Mouse (Mus musculus): ENCODE data around the gene Rin1.
A peak's percentile ranks its signal among the peaks of the same experiment; 100 is the strongest.
"Not testable (repeated sequence)": the region's sequence is repeated elsewhere in the genome, so short reads cannot be mapped to it uniquely, and the experiment has no call there.

The Rin1 gene

DNA sequence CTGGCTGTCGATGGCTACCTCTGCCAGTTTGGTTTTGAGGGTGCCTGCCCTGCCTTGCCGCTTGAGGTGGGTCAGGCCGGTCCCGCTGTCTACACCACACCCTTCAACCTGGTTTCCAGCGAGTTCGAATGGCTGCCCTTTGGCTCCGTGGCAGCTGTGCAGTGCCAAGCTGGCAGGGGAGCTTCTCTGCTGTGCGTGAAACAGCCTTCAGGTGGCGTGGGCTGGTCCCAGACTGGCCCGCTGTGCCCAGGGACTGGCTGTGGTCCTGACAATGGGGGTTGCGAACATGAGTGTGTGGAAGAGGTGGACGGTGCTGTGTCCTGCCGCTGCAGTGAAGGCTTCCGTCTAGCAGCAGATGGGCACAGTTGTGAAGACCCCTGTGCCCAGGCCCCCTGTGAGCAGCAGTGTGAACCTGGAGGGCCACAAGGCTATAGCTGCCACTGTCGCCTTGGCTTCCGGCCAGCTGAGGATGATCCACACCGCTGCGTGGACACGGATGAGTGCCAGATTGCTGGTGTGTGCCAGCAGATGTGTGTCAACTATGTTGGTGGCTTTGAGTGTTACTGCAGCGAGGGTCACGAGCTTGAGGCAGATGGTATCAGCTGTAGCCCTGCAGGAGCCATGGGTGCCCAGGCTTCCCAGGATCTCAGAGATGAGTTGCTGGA lies 18.4 kb downstream of the Rin1 start:
- DNase-seq (ENCODE audit: low spot score) = no peak

- no peak for DNase-seq (ENCODE audit: low spot score)
These were observed 19.2 kb downstream of the Rin1 start for GRCm38 (mm10) chr19:5069486-5069885.

- DNase-seq (ENCODE audit: low spot score) = no peak
These were observed 19.7 kb downstream of the Rin1 start for GRCm38 (mm10) chr19:5069978-5070377.

DNA sequence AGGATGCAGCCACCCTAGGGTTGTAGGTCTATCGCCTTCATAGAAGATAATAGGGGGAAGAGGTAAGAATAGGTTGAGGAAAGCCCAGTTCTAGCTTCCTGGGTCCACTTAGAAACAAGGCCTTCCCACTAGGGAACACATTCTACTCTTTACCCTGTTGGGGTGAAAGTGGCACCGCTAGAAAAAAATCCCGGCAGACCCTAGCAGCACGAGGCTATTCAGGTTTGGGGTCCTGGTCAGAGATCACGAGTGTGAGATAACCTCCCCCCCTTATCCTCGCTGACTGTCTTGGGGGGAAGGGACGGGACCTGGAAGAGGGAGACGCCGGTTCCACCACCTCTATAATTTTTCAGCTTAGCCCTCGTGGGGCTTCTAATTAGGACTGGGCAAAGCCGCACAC lies 20.8 kb downstream of the Rin1 start:
- DNase-seq (ENCODE audit: low spot score) = no peak

GRCm38 (mm10) chr19:5071545-5072369 lies 21.5 kb downstream of the Rin1 start:
- DNase-seq (ENCODE audit: low spot score) = peak; percentile 68

DNA sequence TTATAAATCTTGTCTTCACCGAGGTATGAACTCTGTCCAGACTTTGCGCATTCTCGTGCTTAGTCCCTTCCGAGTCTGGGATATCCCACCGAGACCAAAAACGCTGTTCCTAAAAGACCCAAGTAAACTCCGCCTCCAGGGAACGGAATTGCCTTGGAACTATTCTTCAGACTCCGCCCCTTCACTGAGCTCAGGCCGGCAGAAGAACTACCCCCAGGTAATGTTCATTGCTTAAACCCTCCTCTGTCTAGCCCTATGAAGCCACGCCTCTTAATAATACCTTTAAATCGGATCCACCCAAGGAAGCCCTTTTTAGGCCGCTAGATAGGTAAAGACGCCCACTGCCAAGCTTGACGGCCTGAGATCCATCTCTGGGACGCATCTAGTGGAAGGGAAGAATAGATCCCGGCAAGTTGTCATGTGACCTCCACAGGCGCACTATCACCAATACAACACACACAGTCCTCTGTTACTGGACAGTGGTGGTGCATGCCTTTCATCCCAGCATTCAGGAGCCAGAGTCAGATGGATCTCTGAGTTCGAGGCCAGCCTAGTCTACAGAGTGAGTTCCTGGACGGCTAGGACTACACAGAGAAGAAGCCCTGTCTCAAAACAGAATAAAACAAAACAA lies 22.2 kb downstream of the Rin1 start:
- no peak for DNase-seq (ENCODE audit: low spot score)

DNA sequence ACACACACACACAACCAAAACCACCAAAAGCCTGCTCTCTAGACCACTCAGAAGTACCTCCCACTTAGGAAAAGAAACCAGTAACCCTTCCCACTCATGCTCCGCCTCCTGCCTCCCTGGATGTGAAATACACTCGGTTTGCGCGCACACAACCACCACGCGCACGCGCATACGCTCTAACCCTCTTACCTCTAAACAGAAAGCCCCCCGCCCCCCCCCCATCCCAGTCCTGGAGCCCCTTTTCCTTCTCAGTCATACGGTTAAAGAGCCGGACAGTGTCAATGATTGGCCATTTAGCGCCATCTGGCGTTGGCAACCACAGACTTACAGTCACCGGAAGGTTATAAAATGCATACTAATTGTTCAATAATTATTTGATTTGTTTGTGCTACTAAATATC lies 22.7 kb downstream of the Rin1 start:
- DNase-seq (ENCODE audit: low spot score) = no peak

- no peak for DNase-seq (ENCODE audit: low spot score)
These were observed 23.2 kb downstream of the Rin1 start for GRCm38 (mm10) chr19:5073518-5073917.

DNA sequence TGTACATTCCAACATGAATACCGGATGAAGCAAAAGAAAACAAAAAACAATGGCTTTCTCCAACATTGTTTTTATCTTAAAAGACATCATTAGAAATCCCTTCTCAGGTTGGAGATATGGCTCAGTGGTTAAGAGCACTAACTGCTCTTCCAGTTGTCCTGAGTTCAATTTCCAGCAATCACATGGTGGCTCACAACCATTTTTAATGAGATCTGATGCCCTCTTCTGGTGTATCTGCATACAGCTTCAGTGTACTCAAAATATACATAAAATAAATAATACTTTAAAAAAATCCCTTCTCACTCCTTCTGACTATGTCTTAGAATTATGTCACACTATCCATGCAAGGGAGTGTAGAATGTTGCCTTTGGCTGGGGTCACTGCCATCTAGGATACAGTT lies 29.0 kb downstream of the Rin1 start:
- DNase-seq (ENCODE audit: low spot score) = no peak

DNA sequence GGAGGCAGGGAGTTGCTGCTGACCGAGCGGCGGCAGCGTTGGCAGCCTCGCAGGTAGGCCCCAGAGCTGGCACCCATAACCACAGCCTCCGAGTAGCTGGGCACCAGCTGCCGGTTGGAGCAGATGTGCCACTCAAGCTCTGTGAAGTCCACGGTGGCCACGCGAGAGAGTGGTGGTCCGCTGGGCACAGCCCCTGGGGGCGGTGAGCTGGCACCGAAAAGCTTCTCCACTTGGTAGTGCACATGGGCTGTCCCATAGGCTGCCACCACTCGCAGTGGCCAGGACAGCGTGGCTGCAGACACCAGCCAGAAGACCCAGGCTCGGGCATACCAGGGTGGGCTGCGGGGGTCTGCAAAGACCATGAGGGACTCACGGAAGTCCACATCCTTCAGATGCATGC lies 31.7 kb downstream of the Rin1 start:
- DNase-seq (ENCODE audit: low spot score) = no peak

DNA sequence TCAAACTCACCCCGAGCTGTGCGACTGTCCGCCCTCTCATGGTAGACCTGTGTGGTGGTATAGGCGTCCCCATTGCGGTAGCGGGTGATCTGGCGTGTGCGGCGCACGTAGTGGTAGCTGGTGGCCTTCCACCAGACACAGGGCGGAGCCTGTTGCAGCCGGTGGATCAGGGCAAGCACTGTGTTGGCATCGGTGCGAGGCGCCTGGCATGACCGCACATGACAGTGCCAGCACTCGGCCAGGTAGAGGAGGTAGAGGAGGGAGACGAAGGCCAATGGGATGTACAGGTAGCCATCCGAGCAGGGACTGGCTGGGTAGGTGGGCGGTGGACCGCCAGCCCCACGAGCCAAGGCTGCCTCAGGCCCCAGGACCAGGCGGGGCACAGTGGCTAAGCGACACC lies 32.3 kb downstream of the Rin1 start:
- DNase-seq (ENCODE audit: low spot score) = no peak

GRCm38 (mm10) chr19:5083961-5084833 lies 33.9 kb downstream of the Rin1 start:
- DNase-seq (ENCODE audit: low spot score) = no peak

DNA sequence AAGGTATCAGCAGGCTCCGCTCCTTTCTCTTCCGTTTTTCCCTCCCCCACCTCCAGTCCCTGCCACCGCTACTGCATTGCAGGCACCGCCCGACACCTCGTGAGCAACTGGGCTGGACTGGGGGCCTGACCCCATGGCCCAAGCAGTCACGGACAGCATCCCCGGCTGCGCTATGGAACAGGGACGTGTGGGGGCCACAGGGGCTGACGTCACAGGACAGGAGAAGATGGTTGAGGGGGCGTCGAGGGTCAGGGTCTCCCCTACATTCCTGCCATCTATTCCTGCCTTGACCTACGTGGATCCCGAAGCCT lies 34.5 kb downstream of the Rin1 start:
- DNase-seq (ENCODE audit: low spot score) = no peak

- DNase-seq (ENCODE audit: low spot score) = no peak
These were observed 35.0 kb downstream of the Rin1 start, which contains the start of gene Tmem151a for GRCm38 (mm10) chr19:5085145-5085863. Gene Tmem151a, minus strand, starts transcription at chr19:5085531.

GRCm38 (mm10) chr19:5086533-5086932 lies 36.3 kb downstream of the Rin1 start:
- not testable (repeated sequence) for DNase-seq (ENCODE audit: low spot score)

- peak; percentile 82 for DNase-seq (ENCODE audit: low spot score)
These were observed 37.8 kb downstream of the Rin1 start, which contains the start of gene Yif1a for GRCm38 (mm10) chr19:5087884-5088728. Gene Yif1a, plus strand, starts transcription at chr19:5088538.

GRCm38 (mm10) chr19:5089324-5089723 lies 39.0 kb downstream of the Rin1 start:
- no peak for DNase-seq (ENCODE audit: low spot score)

DNA sequence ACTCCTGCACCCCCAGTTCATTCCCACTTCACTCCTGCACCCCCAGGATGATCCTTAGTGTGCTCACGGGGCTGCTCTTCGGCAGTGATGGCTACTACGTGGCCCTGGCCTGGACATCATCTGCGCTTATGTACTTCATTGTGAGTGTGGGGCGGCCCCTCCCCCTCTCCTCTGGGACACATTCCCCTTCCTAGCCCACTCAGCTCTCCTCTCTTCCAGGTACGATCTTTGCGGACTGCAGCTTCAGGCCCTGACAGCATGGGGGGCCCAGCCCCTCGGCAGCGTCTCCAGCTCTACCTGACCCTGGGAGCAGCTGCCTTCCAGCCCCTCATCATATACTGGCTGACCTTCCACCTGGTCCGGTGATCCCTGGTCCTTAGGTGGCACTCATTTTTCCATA lies 41.8 kb downstream of the Rin1 start:
- DNase-seq (ENCODE audit: low spot score) = no peak

DNA sequence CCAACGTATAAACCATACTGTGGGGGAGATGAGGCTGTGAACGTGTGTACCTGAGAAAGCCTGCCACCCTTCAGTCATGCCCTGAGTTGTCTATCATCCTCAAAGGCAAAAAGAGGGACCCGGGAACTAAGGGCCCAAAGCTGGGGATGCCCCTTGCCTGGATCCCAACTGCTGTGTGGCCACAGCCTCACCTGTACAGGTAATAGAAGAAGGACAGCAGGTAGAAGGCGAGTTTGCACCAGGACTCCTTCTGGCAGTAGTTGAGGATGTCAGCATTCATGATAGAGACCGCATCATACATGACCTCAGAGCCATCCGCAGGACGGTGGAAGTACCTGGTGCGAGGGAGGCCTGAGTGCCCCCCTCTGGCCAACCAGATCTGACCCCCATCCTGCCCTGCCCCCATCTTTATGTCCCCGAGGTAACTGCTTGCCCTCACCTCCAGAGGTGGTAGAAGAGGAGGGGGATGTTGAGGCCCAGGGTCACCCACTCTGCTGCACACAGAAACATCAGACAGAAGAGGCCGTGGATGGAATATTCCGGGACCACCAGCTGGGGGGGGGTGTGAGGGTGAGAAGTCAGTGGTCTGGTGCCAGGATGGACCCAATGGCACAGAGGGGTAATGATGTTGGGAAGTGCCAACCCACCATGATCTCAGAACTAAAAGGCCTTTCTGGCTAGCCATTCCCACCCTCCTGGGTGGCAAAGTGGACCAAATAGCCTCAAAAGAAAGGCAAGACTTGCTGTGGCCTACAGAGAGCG lies 43.4 kb downstream of the Rin1 start:
- DNase-seq (ENCODE audit: low spot score) = no peak

GRCm38 (mm10) chr19:5094243-5094632 lies 44.0 kb downstream of the Rin1 start:
- DNase-seq (ENCODE audit: low spot score) = peak; percentile 78
